Mouse (Mus musculus) ovary, postnatal 10 days (tissue): Measurements from ENCODE around the gene Kank1.

Experiments
- DNase-seq: peaks from one replicate; pipeline ENCODE4 v3.0.0; 2022; ENCODE audit warnings: low spot score

The Kank1 gene

GRCm38 (mm10) chr19:25251610-25252140 is 14.9 kb downstream of the Kank1 start:
- DNase-seq: no peak

GRCm38 (mm10) chr19:25253198-25253597 is 16.4 kb downstream of the Kank1 start:
- DNase-seq: no peak

DNA sequence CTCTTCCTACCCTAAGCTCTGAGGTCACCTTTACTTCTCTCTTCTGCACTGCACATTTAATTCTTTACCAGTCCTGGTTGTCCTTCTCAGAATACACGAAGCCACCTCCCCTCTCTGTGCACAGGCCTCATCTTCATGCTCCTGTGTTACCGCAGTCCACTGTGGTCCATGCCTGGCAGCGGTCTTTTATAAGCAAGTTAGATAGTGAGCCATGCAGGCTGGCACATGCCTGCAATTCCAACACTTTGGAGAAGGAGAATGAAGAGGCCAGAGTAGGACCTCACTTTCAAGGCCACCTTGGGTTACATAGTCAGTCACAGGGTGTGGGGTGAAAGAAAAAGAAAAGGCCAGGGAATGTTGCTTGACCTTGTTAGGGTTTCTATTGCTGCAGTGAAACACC is 16.9 kb downstream of the Kank1 start:
- no peak for DNase-seq

- no peak for DNase-seq
Observed at GRCm38 (mm10) chr19:25258321-25258720, 21.5 kb downstream of the Kank1 start.

- no peak for DNase-seq
Observed at GRCm38 (mm10) chr19:25266181-25266580, 29.4 kb downstream of the Kank1 start.

DNA sequence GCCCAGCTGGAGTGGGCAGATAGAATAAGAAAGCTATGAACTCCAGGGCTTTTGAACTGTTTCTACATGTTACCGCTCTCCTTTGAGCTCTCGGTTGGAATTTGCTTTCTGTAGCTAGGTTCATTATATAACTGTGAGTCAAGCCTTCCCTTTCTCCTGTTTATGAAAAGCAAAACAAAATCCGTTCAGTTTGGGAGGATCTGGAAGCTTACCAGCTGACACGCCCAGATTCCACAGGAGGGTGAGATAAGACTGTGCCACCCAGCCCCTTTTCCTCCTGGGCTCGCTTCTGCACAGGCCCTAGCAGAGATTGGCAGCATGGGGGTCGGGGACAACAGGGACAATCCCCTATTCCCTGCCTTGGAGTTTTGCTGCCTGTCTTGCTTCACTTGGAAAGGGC is 30.5 kb downstream of the Kank1 start:
- peak; percentile 17 for DNase-seq

- DNase-seq: no peak
Observed at GRCm38 (mm10) chr19:25268532-25268931, 31.8 kb downstream of the Kank1 start.

GRCm38 (mm10) chr19:25271591-25271990 is 34.8 kb downstream of the Kank1 start:
- no peak for DNase-seq

- DNase-seq: no peak
Observed at GRCm38 (mm10) chr19:25273179-25273578, 36.4 kb downstream of the Kank1 start.

DNA sequence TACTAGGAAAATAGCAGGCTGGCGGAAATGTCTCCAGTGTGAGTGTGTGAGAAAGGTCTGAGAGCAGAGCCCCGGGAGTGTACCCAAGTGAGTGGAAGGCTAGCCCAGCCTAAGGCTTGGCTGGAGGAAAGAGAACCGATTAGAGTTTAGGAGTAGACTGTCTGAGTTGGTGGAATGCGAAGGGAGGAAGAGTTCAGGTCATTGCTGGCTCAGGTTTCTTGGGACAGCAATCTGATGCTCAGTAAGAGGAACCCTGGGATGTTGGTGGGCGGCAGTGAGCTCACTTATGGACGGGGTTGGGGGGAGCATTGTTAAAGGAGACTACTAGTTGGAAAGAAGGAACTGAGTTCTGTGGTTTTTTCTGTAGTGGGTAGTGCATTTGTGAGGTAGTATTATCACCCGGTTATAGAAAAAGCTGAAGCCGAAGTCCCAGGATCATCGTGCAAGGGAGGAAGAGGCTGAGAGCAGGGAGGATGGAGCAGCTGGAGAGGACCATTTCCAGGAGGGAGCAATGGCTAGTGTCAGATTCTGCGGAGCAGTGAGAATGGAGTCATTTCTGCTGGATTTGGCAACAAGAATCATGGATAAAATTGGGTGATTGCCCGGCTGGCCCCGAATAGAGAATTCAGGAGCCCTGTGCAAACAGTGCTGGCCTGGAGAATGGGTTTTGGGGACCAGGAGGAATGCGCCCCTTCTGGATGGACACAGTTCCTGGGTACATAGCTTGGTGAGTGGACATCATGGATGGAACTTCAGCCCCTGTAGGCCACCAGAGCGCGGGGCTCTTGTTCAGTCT is 40.0 kb downstream of the Kank1 start:
- no peak for DNase-seq

- no peak for DNase-seq
Observed at GRCm38 (mm10) chr19:25277761-25278160, 41.0 kb downstream of the Kank1 start.

GRCm38 (mm10) chr19:25279603-25280002 is 42.8 kb downstream of the Kank1 start:
- DNase-seq: no peak

DNA sequence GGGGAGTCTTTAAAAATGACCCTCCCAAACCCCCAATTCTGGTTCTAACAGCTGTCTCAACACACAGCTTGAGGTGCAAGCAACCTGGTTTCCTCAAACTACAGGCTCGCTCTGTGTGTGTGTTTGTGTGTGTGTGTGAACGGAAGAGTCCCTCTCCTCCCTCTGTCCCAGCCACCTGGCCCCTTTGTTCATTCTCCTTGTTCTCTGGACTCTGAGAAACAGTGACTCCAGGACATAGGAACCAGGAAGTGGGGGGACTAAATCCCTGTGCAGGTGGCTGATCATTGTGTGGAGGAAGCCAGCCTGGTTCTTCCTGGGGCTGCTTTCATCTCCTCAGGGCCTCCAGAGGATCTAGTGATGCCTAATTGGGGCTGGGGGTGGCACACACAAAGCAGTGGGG is 46.9 kb downstream of the Kank1 start:
- DNase-seq: no peak

GRCm38 (mm10) chr19:25285756-25286538 is 49.2 kb downstream of the Kank1 start:
- no peak for DNase-seq

DNA sequence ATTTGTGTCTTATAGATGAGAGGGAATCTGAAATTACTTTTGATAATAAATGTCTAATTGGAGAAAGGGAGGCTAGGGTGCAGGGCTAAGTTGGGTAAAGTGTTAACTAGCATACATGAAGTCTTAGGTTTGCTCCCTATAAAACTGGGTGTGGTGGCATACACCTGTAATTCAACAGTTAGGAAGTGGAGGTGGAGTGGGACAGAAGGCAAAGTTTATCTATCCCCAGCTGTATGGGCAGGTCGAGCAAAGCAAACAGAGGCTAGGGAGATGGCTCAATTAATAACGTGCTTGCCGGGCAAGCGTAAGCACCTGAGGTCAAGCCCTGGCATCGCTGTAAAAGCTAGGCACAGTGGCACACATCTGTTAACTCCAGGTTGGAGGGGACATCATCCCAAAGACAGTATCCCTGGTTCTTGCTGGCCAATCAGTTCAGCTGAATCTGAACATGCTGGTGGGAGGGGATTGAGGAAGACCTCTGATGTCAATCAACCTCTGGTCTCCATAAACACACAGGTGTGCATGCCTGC is 54.3 kb downstream of the Kank1 start:
- no peak for DNase-seq

- DNase-seq: no peak
Observed at GRCm38 (mm10) chr19:25295207-25295606, 58.4 kb downstream of the Kank1 start.

- no peak for DNase-seq
Observed at GRCm38 (mm10) chr19:25297269-25297668, 60.5 kb downstream of the Kank1 start.

DNA sequence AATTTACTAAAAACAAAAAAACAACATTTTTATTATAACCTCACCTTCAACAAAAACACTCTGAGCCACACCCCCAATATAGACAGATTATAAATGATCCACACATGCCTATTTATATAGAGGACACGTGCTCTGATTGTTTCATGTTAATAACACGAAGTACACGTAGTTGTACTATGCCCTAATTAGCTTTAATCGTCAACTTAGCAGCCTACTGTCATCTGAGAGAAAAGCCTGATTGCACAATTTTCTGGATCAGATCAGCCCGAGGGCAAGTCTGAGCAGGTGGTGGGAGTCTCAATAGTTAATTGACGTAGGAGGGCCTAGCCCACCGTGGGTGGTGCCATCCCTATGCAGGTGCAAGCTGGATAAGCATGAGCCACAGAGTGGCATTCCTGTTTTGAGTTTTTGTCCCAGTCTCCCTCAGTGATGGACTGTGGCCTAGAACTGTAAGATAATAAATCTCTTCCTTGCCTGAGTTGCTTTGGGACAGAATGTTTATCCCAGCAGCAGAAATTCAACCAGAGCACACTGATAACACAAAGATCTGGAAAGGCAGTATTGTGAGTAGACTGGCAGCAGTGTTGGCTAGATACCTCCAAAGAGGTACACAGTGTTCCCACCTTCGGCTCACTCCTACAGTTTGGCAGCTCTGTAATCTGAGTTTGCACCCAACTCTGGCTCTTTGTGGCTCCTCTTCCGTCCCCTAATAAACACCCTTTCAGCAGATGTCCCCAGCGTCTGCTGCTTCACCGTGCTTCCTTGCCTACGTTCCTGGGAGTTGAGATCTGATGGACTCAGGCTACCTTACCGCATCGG is 63.3 kb downstream of the Kank1 start:
- no peak for DNase-seq

DNA sequence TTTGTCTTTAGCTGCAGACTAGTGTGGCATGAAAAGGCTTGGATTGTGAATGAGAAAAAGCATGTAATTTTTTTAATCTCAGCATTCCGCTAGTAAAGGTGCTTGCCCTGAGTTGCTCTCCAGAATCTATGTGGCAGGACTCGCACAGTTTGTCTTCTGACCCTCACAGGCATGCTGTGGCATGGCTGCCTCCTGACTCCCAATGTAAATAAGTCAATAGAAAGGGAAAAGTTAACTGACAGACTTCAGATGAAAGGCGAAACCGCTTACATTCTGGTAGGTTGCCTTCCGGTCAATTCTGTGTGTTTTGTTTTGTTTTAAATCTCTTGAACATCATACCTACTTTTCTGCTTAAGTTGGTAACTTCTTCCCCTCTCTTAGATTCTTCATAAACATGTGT is 64.4 kb downstream of the Kank1 start:
- no peak for DNase-seq

DNA sequence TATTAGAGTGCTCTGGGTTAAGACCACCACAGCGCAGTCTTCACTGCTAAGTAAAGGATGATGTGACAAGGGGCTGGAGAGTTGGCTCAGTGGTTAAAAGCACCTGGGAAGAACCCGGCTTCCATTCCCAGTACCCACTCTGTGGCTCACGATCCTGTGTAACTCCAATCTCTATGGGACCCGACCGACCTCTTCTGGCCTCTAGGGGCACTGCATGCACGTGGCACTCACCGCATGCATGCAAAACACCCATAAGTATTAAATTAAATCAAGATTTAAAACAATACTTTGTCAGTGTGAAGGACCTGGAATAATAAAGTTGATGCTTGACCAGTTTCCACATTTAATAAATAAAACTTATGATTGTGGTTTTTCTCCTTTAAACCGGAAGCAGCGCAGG is 69.5 kb downstream of the Kank1 start:
- DNase-seq: no peak

GRCm38 (mm10) chr19:25308156-25308555 is 71.4 kb downstream of the Kank1 start:
- no peak for DNase-seq

GRCm38 (mm10) chr19:25308763-25309162 is 72.0 kb downstream of the Kank1 start:
- DNase-seq: no peak
